Mouse (Mus musculus): Measurements from ENCODE around the gene Hopx.
A peak's percentile ranks its signal among the peaks of the same experiment; 100 is the strongest.
"Not testable (repeated sequence)": the region's sequence is repeated elsewhere in the genome, so short reads cannot be mapped to it uniquely, and the experiment has no call there.

The Hopx gene

DNA sequence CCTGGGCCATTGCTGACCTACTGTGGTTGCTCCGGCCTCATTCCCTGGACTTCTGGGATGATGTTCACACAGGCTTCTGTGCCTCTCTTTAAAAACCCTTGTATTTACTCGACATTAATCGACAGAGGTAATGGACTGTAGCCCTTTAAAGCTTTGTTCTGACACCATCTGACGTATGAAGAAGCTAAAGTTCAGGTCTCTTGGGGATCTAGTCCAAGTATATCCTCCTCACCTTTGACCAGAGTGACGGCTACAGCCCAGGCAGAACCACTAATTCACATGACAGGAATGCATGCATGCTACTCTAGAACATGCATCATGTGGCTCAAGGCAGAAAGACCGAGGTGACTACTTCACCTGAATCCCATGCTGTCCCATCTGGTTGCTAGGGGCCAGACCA lies 14.2 kb downstream of the Hopx start:
- no peak for DNase-seq (ENCODE audit: low spot score in 2 of 2)

- DNase-seq (ENCODE audit: low spot score in 2 of 2), result no peak
Observed at GRCm38 (mm10) chr5:77099997-77100380, 14.9 kb downstream of the Hopx start.

GRCm38 (mm10) chr5:77099317-77099996 lies 15.5 kb downstream of the Hopx start:
- no peak for DNase-seq (ENCODE audit: low spot score in 2 of 2)

DNA sequence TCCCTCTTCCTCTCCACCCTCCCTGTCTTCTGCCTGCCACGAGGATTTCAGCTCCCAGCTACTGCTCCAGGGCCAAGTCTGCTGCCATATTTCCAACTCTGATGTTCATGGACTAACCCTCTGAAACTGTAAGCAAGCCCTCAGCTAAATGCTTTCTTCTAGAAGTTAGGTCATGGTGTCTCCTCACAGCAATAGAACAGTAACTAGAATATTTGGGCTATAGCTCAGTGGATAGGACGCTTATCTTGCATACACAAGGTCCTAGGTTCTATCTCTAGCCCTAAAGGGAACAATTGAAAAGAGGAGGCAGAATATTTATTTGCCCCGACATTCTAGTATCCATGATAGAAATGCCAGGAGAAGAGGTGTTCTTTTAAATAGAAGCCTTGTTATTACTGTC lies 16.0 kb downstream of the Hopx start:
- DNase-seq (ENCODE audit: low spot score in 2 of 2), result no peak

DNA sequence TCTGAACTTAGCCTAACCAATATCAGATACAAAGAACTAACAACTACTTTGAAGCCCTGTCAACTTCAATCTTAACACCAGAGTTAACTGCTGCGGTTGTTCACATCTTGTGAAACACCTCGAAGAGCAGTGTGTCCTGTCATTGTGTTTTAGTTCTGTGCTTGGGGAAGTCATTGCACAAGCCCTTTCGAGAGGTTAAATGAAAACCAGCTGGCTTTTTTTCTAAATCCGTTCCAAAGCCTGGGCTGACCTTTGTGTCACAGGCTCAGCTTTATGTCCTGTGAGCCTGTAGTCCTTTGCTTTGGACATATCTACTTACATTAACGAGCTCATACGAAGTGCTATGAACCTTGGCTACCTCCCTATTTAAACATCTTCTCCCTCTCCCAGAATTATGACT lies 17.2 kb downstream of the Hopx start:
- no peak for DNase-seq (ENCODE audit: low spot score in 2 of 2)

- not testable (repeated sequence) for DNase-seq (ENCODE audit: low spot score in 2 of 2)
Observed at GRCm38 (mm10) chr5:77096194-77096593, 18.7 kb downstream of the Hopx start.

DNA sequence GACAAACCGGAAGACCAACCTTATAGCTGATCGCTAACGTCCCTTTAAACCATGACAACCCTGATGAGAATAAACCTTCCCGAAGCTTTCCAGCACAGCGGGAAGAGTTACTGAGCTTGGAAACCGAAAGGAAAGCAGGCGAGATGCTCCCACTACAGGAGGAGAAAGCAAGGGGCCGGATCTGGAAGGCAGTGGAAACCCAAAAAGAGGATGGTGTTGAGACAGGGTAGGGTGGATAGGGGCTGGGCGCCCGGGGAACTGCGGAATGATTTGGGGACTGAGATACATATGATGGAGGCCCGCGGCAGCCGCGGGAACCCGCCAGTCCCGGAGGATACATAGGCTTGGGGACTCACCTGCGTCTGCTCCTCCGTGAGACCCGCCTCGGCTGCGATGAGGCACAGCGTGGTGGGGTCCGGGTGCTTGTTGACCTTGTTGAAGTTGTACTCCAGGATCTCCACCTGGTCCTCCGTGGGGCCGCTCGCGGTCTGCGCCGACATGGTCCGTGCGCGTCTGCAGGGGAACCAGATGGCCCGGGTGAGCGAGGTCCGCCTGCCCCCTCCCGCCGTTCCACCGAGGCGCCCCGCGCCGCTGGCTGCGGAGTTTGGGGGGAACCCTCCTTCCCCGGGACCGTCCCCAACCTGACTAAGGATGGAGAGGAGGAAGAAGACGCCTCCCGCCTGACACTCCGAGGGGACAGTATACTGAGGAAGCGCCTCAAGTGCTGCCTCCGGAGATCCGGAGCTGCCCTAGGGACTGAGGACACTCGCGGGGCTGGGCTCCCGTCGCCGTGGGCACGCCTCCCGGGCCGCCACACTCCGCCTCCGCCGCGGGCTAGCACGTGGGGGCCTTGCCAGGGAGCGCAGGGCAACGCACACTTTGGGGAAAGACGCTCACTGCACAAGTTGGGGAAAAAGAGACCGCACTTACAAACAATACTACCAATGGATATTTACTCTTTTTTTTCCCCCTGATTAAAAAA lies 20.1 kb downstream of the Hopx start:
- peak; percentile 45 to 66 for DNase-seq (ENCODE audit: low spot score in 2 of 2)

DNA sequence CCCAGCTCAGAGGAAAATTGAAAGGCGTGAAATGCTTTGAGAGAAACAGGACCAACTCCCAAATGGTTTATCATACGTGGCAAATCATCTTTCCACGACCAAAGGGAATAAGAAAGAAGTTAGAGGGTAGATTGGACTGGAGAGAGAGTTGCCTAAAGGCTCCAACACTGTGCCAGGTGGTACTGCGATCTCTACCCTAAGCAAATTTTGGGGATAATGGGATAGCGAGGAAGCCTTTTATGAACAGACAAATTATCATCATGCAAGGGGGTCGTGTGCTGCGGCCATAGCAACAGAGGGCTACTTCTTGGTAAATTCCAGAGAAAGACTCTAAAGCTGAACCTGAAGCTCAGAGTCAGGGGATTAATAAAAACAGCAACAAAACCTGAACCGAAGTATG lies 21.0 kb downstream of the Hopx start:
- DNase-seq (ENCODE audit: low spot score in 2 of 2), result no peak

- DNase-seq (ENCODE audit: low spot score in 2 of 2), result peak; percentile 7 to 32
Observed at GRCm38 (mm10) chr5:77092531-77092930, 22.4 kb downstream of the Hopx start.

GRCm38 (mm10) chr5:77091923-77092322 lies 23.0 kb downstream of the Hopx start:
- no peak for DNase-seq (ENCODE audit: low spot score in 2 of 2)

- DNase-seq (ENCODE audit: low spot score in 2 of 2), result no peak
Observed at GRCm38 (mm10) chr5:77090521-77091096, 24.3 kb downstream of the Hopx start.

- DNase-seq (ENCODE audit: low spot score in 2 of 2), result no peak
Observed at GRCm38 (mm10) chr5:77089901-77090300, 25.0 kb downstream of the Hopx start.

DNA sequence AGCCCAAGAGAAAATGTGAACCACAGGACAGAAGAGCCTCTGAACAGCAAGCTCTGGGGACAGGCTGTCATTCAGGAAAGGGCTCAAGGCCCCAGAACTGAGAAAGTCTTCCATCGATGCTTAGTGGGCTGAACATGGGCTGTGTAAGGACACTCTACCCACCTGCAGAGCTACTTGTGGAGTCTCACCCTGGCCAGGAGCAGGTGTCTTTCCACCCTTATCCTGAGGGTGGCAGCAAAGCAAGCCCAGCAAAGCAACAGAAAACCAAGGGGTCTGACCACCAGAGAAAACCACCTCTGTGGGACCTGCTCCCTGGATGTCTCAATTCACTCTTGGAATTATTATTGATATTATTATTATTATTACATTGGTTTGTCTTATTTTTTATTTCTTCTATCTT lies 25.6 kb downstream of the Hopx start:
- DNase-seq (ENCODE audit: low spot score in 2 of 2), result peak; percentile 36 to 61

DNA sequence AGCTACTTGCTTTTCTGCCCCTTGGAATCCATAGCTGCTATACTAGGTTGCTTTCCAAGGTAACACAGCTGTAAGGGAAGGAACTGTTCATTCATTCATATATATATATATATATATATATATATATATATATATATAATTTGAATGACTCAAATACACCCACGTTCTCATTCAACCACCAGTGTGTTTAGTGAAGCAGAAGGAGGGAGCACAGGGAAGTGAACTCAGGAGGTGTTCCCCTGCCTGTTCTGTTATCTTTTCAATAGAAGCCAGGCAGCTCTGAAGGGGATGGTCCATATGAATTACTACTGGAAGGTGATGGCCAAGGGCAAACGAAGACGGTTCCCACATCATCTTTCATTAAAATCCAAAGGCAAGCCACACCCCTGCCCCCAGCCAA lies 27.8 kb downstream of the Hopx start:
- no peak for DNase-seq (ENCODE audit: low spot score in 2 of 2)

GRCm38 (mm10) chr5:77086541-77086940 lies 28.4 kb downstream of the Hopx start:
- DNase-seq (ENCODE audit: low spot score in 2 of 2), result no peak

- no peak for DNase-seq (ENCODE audit: low spot score in 2 of 2)
Observed at GRCm38 (mm10) chr5:77085753-77086450, 29.0 kb downstream of the Hopx start.

DNA sequence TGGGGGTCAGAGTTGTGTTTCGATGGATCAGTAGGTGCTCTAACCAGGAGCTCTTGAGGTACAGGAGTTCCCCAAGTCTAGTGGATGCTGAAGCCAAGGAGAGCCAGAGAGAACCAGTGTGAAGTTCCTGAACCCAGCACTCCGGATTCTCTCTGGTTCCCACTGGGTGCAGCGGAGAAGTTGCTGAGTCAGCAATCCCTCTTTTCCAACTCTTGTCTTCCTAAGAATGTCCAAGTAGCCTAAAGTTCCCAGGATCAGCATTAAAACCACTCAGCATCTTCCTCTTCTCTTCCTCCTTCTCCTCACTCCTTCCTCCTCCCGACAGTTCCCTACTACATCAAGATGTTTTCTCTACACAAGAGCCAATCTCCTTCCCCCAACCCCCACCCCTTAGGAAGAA lies 30.5 kb downstream of the Hopx start:
- DNase-seq (ENCODE audit: low spot score in 2 of 2), result no peak

- no peak for DNase-seq (ENCODE audit: low spot score in 2 of 2)
Observed at GRCm38 (mm10) chr5:77082735-77083134, 32.2 kb downstream of the Hopx start.

GRCm38 (mm10) chr5:77080761-77081160 lies 34.2 kb downstream of the Hopx start:
- no peak for DNase-seq (ENCODE audit: low spot score in 2 of 2)

DNA sequence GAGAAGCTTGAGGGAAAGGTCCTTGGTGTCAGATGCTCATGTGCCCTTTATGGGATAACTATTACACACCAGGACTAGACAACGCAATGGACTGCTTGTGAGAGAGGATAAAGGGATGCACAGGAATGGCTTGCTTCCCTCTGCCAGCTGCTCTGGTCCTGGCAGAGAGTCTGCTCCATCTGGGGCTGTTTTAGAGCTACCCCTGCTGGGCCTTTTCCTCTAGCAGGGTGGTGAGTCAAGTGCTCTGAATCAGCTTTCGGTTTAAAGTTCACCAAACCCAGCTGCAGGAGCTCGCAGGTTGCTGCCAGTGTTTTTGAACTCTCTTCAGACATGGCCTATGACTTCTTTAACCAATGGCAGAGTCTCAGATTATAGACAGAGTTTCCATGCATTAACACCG lies 39.0 kb downstream of the Hopx start:
- no peak for DNase-seq (ENCODE audit: low spot score in 2 of 2)

DNA sequence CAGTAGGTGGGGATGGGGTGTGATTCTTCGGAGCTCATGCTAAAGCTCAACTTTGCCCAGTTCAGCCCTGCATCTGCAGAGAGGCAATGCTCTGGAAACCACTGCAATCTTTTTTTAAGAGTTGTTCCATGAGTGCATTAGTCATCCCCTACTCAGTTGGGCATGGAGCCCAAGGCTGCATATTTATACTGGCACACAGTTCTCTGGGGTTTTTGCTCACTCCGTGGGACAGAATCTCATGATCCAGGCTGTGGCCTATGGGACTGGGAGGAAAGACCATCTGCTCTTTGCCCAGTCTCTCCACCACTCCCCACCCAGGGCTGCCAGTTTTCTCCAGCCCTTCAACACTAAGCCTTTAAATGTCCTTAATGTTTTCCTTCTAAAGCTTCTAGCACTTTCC lies 40.0 kb downstream of the Hopx start:
- DNase-seq (ENCODE audit: low spot score in 2 of 2), result no peak

GRCm38 (mm10) chr5:77073794-77074193 lies 41.1 kb downstream of the Hopx start:
- DNase-seq (ENCODE audit: low spot score in 2 of 2), result no peak
